Mouse (Mus musculus) adrenal gland, postnatal 25 days (tissue): ENCODE measurements around the gene 1190005I06Rik. TPM values are rescaled to one million over a fixed set of nuclear protein-coding genes. Genes with fewer than 3 reads are reported as not detected.

Experiments
- DNase-seq: peaks from one replicate; pipeline ENCODE4 v3.0.0; 2021; ENCODE audit warnings: mixed read lengths
- total RNA-seq: library from RNA; stranded (reverse); gene quantifications from 2 replicates; pipeline ENCODE4 v1.2.3, GENCODE M21; 2021

Gene 1190005I06Rik
- total RNA-seq, 1 experiment from 2014 or later: 12.3 TPM

DNA sequence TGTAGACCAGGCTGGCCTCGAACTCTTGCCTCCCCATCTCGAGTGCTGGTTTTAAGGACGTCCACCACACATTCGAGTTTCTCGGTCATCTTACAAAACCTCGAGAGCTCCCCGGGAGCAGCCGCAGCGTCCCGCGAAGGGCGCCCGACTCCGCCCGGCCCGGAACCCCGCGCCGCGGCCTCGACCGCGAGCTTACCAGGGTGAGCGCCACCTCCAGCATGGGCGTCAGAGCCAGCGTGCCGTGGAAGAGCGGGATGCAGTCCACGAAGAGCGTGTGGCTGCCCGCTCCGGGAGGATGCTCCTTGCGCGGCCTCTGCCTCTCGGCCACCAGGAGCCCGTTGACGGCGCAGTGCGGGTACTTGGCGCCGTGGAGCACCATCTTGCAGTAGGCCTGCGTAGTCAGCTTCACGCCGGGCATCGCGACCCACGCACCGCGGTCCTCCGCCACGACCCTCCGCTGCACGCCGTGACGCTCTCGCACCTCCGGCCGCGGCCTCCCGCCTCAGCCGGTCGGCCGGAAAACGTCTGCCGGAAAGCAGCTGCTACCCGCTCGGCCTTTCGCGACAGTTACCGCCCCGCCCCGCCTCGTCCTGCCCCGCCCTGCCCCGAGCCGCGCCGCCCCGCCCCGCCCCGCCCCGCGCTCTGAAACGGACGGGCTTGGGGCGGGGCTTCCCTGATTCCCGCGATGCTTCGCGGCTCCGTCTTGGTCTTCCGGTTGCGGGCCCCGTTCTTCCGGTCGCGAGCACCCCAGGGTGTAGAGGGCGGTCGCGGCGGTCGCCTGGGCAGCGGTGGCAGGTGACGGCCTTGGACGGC, 20.3 kb upstream of the 1190005I06Rik start, which contains the start of the genes Gm27021 and Cox4i1:
Gene Gm27021 (minus strand): TSS at position 519 of the 813 bp plus-strand sequence.
Gene Cox4i1 (plus strand): TSS at position 662 of the 813 bp plus-strand sequence.
- DNase-seq: peak; percentile 94

DNA sequence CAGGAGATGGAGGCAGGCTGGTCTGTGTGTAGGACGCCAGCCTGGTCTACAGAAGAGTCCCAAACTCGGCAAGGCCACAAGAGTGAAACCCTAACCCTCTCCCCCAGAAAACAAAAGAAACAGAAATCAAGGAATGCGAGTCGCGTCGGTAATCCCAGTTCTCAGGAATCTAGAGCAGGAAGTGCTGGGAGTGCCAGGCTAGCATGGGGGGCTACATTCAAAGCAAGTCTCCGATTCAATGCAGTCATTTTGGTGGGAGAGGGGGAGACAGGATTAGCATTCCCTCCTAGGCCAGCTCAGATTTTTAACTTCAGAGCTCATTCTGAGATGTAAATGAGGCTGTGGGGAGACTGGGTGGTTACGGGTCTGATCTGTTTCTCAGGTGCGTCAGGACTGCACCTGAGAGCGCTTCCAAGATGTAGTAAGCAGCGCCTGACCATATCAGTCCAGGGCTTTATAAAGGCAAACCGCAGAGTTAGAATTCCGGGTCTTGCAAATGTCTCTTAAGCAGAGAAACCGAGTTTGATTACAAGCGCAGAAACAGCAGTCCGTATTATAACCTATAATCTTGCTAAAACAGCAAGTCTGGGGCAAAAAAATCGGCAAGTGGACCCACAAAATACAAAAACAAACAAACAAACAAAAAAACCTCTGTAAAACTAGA, 19.5 kb upstream of the 1190005I06Rik start:
- no peak for DNase-seq

DNA sequence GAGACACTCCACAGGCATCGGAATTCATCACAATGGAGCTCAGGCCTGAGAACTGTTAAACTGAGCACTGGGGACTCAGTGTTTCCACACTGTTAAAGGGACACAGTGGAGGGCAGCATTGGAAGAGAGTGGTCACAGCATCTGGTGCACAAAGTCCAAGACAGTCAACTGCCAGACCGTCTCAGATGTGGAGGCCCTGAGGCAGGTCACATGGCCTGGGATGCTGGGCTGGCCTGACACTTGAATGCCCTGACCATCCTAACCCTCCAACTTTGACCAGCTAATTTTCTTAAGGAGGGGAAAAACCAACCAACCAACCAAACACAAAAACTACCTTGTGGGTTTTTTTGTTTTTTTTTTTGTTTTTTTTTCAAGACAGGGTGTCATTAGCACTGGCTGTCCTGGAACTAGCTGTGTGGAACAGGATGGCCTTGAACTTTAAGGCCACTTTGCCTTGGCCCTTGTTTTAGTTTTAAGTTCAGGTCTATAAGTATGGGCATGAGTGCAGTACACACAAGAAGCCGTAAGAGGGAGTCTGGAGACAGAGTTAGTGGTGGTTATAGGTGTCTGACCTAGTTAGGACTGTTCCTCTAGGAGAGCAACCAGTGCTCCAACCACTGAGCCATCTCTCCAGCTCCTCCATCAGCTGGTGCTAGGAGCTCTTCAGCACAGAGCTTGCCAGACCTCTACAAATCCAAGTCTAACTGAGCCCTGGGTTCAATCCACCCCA, 18.5 kb upstream of the 1190005I06Rik start:
- DNase-seq: no peak

DNA sequence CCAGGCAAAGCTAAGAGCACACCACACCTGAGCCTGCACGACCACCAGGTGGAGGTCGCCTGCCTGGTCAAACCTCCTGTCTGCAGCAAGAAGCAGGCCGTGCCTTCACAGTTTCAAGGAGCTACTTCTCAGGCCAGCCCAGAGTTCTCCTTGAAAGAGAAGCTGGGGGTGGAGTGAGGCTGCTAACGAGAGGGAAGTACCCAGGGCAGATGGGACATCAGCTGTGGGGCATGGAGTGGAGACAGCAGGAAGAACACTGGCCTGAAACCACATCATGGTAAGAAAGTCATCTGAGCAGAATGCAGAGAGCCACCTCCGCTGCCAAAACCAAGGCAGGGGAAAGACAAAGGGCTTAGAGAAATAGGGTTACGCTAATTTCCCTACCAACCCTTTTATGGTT, 17.1 kb upstream of the 1190005I06Rik start:
- DNase-seq: no peak

DNA sequence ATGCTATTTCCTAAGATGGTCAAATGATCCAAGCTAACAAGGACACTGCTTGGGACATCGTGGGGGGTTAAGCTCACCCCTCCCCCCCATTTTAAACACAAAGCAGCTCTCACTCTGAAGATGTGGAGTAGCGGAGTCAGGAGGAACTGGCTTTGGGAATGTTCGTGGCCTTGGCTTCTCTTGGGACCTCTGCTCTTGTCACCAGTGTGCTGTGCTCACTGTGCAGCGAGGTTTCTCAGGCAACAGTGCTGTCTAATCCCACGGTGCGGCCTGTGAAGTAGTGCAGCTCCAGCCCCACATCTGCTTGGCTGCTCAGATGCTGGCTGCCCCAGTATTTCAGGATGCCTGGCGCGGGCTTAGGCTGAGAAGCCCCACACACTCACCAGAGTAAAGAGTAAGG, 10.0 kb upstream of the 1190005I06Rik start:
- no peak for DNase-seq

DNA sequence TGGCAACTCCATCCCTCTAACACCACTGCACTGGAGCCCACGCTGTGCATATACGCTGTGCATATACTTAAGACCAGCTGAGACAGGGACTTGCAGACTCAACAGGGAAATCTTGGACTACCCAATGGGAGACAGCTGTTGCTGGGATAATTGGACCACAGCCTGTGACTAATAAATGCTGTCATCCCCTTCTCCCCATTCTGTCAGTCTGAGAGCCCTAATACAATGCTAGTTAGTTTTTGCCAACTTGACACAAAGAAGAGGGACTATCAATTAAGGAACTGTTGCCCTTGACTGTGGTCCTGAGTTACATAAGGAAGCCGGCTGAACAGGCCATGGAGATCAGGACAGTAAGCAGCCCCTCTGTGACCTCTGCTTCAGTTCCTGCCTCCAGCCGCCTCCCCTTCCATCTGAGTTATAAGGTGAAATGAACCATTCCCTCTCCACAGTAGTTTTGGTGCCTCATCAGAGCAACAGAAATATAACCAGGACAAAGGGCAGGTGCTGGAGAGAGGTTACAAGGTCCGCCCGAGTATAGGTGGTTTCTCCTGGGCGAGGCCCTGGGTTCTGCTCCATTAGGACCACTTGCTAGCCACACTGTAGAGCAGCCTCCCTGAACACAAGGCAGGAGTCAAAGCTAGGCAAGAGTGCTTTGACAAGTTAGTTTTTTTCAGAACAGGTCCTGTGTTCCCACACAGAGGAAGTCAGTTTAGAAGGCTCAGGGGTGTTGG, 9.1 kb upstream of the 1190005I06Rik start:
- DNase-seq: no peak

DNA sequence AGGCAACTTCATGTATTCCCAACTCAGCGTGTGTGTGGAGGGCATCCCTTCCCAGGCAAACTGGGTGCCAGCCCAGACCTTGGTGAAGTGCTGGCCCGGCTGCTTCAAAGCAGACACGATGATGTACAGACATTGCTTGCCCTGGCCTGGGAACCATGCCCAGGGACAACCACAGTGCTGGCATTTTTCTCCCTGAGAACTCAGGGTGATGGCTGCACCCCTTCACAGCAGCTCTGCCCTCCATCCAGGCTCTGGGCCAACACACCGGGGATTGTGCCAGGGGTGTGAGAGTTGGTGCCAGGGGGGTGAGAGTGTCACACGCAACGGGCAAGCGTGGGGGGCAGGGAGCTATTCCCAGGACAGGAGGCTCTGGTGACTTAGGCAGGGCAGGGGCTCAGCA, 2.8 kb downstream of the 1190005I06Rik start:
- peak; percentile 80 for DNase-seq

DNA sequence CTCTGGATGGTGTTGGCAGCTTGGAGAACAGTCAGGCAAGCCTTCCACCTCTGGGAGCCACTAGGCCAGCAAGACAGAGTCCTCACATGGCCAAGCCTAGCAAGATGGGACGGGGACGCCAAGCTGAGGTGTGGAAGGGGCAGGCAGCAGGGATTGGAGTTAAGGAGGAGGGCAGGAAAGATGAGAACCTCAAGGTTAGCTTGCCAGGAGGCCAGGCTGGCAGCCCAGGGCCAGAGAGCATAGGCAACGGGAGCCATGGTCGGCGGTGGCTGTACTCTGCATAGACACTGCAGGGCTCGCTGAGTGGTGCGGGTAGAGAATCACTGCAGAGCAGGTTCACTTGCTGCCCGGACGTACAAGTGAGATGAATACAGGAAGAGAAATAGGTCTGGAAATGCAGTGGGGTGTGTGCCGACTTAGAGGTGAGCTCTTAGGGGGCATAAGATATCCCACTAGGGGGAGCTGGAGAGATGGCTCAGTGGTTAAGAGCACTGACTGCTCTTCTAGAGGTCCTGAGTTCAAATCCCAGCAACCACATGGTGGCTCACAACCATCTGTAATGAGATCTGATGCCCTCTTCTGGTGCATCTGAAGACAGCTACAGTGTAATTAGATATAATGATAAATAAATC, 5.3 kb downstream of the 1190005I06Rik start:
- no peak for DNase-seq

DNA sequence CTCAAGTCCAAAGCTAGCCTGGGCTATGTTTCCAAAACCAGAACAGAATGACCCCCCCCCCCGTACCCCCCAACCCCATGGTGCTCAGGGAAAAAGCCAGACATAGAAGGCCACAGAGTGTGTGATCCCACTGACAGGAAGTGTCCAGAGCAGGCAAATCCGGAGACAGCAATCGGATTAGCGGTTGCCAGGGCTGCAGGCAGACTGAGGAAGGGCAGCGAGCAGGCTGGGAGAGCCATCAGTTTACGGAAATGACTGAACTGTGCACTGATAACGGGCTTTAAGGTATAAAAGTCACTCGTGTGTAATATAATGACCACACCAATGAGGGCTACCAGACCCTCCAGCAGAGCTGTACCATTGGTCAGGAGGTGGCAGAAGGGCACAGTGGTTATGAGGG, 6.2 kb downstream of the 1190005I06Rik start:
- no peak for DNase-seq

DNA sequence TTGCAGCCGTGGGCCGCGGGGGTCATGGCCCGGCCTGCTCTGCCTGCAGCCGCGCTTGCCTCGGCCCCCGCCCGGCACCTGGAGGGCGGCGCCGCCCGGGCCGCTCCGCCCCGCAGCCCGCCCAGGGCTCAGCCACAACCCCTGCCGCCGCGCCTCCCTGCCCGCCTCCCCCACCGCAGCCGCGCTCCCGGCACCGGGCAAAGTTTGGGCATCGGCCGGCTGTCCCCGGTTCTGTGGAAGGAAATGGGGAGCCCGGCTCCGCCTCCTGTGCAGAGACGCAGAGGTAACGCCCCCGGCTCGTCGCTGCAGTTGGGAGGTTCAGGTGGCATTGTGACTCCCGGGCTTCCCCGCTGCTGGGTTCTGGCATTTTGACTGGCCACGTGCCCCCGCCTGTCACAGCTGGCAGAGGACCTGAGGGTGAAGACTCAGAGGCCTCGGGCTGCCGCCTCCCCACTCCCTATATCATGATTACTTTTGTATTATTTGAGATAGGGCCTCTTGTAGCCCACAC, 13.0 kb downstream of the 1190005I06Rik start:
- DNase-seq: peak; percentile 79

DNA sequence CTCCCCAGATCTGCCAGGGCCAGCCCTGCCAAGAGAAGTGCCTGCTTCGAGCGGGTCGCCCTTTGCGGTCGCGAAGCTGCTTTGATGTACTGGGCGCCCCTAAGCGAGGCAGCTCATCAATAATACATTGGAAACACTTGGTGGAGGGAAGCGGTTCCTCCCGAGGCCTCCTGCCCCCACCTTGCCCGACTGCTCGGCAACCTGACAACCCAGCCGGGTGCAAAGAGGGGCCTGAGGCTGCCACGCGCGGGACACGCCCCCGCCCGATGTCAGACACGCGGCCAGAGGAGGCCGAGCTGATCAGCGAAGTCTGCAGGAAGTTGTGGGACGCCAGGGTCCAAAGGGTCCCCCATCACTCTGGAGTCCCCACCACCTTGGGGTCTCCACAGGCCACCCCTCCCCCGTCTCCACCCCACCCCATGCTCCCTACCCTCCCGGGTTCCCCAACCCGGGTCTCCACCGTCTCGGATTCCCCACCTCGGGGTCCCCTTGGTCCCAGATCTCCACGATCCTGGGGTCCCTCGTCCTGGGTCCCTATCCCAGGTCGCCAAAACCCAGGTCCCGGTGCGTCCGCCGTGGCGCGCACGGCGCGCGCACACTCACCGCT, 13.7 kb downstream of the 1190005I06Rik start:
- no peak for DNase-seq

DNA sequence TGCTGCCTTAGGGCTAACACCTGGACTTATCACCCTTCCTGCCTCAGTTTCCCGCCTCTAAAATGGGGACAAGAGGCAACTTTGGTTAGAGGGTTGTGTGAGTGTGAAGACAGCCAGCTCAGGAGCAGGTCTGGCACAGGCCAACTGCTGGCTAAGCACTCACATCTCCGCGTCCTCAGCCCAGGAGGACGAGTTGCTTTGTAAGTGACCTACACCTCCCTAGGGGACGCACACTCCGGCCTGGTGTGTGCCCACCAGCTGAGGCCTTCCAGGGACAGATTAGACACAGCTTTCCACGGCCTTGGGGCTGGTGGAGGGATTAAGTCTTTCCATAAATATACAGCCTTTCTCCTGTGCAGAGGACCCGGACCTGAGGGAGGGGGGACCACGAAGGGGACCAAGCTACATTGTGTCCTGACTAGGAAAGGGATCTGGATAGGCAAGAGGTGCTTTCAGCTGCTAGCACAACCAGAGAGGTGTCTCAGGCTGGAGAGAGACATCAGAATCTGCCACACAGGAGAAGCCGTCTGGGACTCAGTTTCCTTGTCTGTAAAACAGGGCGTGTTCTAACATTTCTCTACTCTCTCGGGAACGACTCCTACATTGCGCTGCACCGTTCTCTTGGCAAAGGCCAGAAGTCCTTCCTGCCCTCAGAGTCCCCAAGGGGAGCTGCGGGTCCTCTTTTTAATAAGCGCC, 14.3 kb downstream of the 1190005I06Rik start:
- DNase-seq: no peak

DNA sequence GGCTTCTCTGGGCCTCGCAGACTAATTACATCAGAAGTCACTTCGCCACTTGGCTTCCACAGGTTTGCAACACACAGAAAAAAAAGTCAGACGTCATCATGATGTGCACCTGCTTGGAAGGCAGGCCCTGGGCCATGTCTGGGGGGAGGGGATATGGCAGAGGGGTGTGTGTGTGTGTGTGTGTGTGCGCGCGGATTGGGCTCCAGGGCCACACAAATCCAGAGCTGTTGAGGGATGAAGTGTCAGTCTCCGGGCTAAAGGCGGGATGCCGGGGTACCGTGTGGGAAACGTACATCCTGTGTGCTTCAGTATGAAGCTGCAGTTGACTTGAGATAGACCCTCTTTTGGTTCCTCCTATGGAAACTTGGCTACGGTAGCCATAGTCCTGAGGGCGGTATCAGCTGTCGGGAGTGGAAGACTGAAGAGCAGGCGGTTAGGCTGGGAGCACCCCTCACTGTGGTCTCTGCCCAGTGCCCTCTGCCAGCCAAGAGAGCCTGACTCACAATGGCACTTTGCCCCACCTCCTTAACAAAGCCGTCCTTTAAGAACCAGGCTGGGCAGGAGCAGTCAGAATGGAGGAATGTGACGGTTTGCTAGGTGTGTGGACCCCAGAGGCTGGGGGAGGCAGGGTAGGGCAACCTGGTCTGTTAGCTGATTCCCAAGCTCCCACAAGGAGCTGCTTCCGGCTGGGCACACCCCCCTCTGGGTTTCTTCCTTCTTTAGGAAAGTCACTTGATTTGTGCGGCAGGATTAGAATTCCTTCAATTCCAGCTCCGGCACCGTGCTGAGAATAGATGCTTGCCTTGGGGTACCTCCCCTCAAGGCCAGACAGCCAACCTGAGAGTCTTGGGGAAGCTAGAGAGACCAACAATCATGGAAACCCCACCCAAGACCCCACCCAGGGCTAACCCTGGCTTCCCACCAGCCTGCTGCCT, 15.7 kb downstream of the 1190005I06Rik start:
- no peak for DNase-seq

DNA sequence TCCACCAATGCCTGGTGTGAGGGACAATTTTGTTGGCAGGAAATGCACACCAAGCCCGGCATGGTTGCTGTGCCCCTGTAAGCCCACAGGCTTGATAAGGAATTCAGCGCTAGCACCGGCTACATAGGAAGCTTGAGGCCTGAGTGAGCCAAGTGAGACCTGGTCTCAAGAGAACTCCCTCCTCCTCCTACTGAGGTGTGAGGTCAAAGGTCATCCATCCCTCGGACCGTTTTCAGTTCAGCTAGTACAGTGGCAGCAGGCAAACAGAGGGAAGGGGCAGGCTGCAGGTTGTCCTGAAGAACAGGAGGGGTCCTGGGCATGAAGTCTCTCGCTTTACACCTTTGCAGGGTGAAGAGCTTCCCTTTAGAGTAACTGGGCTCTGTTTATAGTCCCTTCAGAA, 16.6 kb downstream of the 1190005I06Rik start:
- no peak for DNase-seq

DNA sequence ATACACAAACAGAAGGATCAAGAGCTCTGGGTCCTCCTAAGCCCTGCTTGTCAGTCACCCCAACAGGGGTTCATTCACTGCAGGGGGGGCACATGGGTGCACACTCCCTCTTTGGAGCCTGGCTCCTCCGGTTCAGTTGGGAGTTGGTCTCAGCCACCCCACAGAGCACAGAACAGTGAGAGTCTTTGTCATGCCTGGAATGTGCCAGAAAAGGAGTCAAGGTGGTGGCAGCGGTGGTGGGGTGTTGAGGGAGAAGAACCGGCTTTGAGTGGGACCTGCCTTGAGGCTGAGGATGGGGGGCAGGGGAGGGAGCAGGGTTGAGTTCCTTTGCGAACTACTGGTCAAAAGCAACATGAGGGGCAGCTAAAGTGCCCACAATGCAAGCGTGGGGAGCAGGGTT, 17.4 kb downstream of the 1190005I06Rik start:
- no peak for DNase-seq

DNA sequence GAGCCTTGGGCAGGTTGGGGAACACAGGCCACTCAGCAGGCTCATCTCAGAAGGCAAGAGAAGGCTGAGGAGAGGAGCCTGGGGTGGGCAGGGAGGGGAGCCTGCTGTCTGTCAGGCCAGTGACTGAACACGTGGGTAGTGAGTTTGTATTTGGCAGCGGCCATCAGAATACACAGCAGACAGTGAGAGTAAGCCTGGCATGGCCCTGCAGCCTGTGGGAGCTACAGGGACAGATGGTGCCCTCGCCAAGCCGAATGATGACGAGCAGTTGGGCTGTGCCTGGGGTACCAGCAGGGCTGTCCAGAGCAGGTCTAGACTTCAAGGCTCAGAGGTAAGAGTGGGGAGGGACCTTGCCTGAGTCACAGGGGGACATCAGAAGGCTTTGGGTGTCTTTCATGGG, 20.1 kb downstream of the 1190005I06Rik start:
- no peak for DNase-seq

DNA sequence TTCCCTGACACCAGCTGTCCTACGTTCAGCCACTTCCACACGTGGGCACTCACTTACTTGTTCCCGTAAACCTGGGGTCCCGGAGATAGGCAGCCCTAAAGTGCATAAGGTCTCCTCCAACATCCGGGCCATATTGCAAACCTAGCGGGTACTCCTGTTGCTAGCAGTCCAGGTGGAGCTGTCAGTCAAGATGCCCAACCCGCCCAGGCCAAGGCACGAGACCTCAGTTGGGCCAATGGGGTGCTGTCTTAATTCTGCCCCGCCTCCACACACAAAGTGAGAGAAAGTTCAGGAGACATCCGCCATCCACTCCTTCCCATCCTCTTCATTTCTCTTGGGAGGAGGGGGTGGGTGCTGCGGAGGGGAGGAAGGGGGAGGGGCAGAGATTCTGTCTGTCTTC, 21.0 kb downstream of the 1190005I06Rik start:
- DNase-seq: no peak

DNA sequence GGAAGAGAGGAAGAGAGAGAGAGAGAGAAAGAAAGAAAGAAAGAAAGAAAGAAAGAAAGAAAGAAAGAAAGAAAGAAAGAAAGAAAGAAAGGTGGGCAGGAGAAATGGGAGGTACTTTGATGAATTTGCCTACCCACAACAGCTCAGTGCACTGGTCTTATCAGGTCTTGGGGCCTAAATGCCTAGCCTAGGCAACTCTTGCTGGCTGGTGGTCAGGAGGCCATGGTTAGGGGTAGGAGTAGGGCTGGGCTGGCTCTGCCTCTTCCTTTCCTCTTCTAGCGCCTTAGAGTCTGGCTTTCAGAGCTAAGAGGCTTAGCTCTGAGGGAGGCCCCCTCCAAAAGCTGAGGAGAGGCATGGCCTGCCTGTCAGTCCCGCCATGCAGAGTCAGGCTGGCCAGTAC, 23.8 kb downstream of the 1190005I06Rik start:
- no peak for DNase-seq

DNA sequence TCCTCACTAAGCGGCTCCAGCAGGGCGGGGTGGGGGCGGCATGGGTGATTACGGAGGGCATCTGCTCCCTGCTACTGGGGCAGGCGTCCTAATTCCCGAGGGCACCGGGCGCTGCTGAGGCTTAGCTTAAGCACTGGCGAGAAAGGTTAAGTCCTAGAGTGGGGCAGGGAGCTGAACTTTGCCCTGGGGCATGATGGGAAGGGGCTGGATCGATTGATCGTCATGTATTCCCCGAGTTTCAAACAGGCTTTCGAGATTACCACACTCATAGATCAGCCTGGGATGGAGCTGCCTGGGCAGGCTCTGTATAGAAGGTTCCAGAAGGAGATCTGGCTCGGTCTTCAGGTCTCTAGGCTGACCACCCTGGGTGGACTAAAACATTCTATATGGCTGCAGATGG, 25.3 kb downstream of the 1190005I06Rik start:
- DNase-seq: no peak
